Mouse (Mus musculus) adrenal gland, postnatal 0 days (tissue): ENCODE results near the gene Ergic3. TPM values are rescaled to one million over a fixed set of nuclear protein-coding genes. Genes with fewer than 3 reads are reported as not detected.

ENCODE experiments used
- polyA plus RNA-seq: library from polyadenylated mRNA; unstranded; fragments of >200 nt; fragmentation: Nextera tagmentation; extraction: Ambion mirVana; gene quantifications from 2 replicates; pipeline ENCODE4 v1.2.1, GENCODE M21; 2015

Ergic3 gene
- 226 and 249 TPM in 2 replicates for polyA plus RNA-seq

DNA sequence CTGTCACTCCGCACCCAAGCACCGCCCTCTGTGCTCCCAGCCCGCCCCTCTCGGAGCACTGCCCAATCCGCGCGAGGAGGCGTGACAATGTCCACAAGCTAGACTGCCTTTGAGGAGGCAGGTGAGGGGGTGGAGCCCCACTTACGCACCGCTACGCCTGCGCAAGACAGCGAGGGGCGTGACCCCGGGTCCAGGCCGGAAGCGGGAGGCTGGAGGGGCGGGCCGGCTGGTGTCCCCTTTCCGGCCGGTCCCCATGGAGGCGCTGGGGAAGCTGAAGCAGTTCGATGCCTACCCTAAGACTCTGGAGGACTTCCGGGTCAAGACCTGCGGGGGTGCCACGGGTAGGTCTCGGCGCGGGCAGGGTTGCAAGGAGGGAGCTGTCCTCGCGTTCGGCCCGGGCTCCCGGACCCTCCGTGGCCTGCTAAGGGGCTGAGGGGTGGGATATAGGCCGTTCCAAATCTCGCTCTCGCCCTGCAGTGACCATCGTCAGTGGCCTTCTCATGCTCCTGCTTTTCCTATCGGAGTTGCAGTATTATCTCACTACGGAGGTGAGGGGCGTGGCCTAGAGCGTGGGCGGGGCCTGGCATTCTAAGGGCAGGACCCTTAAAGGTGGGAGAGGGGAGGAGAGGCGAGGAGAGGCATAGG lies at the start of gene Ergic3, which contains the start of gene 6430550D23Rik:
TSS of gene Ergic3 (plus strand) at position 158 of the 645 bp plus-strand sequence.
TSS of gene 6430550D23Rik (minus strand) at position 90 of the 645 bp plus-strand sequence.

DNA sequence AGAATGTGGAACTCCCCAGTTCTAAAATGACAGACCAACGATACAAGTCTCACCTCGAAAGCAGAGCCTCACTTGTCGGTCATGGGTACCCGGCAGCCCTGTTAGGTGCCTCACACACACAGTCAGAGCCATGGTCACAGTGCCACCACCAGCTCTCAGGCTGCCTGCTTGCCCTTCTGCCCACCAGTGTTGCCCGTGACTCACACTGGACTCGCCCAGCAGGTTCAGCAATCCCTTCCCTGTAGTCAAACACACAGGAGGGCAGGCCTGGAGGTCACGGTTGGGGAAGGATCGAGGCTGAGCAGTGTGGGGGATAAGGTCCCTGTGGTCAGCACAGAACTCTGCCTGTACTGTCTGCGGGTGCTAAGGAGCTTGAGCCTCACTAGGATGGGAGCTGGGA lies 45.0 kb downstream of the Ergic3 start, which contains the start of gene Fer1l4:
TSS of gene Fer1l4 (minus strand) at position 132 of the 400 bp plus-strand sequence.

DNA sequence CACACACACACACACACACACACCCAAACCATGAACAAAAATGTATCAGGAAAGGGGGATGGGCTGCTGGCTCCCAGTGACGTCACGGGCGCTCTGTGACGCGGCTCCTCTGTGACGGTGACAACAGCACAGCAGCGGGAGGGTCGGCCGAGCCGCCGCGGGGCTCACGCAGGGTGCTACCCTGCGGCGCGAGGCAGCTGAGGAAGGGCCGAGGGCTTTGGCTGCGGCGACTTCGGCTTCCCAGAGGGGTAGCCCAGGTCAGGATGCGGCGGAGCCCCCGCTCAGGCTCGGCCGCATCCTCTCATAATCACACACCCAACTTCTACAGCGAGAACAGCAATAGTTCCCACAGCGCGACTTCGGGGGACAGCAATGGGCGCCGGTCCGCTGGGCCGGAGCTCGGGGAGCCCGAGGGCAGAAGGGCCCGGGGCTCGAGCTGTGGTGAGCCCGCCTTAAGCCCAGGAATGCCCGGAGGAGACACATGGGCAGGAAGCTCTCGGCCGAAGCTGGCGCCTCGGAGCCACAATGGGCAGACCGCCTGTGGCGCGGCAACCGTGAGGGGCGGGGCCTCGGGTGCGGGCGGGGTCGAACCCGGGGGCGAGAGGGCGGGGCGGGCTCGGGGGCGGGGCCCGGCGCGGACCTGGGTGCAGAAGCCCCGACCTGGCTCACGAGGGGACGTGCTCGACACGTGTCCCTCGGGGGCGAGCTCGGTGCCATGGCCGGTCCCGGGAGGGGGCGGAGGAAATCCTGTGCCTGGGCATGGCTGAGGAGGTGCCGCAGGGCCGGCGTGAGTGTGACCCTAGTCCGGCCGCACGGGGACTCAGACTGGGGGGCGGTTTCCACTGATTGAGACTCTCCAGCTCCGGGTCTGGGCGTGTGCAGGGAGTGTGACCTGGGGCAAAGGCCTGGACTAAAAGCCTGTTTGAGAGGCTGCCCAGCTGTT lies 57.5 kb downstream of the Ergic3 start, which contains the start of gene Spag4:
TSS of gene Spag4 (plus strand) at position 77 of the 943 bp plus-strand sequence.

Other genes starting within 250 kb of the Ergic3 start
- gene Mmp24, start 232.7 kb upstream of the Ergic3 start, polyA plus RNA-seq = 1.3 and 1.5 TPM in 2 replicates
- gene BC029722, start 188.6 kb upstream of the Ergic3 start, polyA plus RNA-seq = 58.7 and 116 TPM in 2 replicates
- gene Eif6, start 181.1 kb upstream of the Ergic3 start, polyA plus RNA-seq = 166 and 202 TPM in 2 replicates
- 0.05 and 0.12 TPM in 2 replicates for gene Fam83c, start 173.2 kb upstream of the Ergic3 start, polyA plus RNA-seq
- 80.5 and 107 TPM in 2 replicates for gene Uqcc1, start 77.7 kb upstream of the Ergic3 start, polyA plus RNA-seq
- 0.19 and 0.97 TPM in 2 replicates for gene Gm15557, start 67.3 kb upstream of the Ergic3 start, polyA plus RNA-seq
- 0.63 and 0.97 TPM in 2 replicates for gene Gdf5, start 62.7 kb upstream of the Ergic3 start, polyA plus RNA-seq
- gene Cep250, start 51.6 kb upstream of the Ergic3 start, polyA plus RNA-seq = 5.5 and 9.7 TPM in 2 replicates
- gene 6430550D23Rik, start 68 bp upstream of the Ergic3 start, polyA plus RNA-seq = 1.1 and 2.0 TPM in 2 replicates
- 0.13 TPM in 1 of 2 replicates, not detected in the other for gene Fer1l4, start 44.9 kb downstream of the Ergic3 start, polyA plus RNA-seq
- 2.7 and 4.2 TPM in 2 replicates for gene Spag4, start 57.1 kb downstream of the Ergic3 start, polyA plus RNA-seq
- 26.5 and 28.3 TPM in 2 replicates for gene Cpne1, start 103.9 kb downstream of the Ergic3 start, polyA plus RNA-seq
- 8.5 and 12.1 TPM in 2 replicates for gene Rbm12, start 103.9 kb downstream of the Ergic3 start, polyA plus RNA-seq
- gene Gm28036, start 119.0 kb downstream of the Ergic3 start, polyA plus RNA-seq = 4.5 and 7.1 TPM in 2 replicates
- 691 and 754 TPM in 2 replicates for gene Romo1, start 136.0 kb downstream of the Ergic3 start, polyA plus RNA-seq
- gene Nfs1, start 136.1 kb downstream of the Ergic3 start, polyA plus RNA-seq = 66.9 and 114 TPM in 2 replicates
- gene Rbm39, start 172.2 kb downstream of the Ergic3 start, polyA plus RNA-seq = 340 and 572 TPM in 2 replicates
- 45.5 and 52.4 TPM in 2 replicates for gene Phf20, start 188.4 kb downstream of the Ergic3 start, polyA plus RNA-seq